ENCODE assay signal across 10 mouse cellular contexts in genomic region chr1:36571627-36572026, GRCm38 (mm10). TPM values are rescaled to one million over a fixed set of nuclear protein-coding genes. Genes with fewer than 3 reads are reported as not detected.
DNase-seq lines count a peak whose midpoint lies in the region; ATAC-seq and TF ChIP-seq lines count a peak whose summit lies in the region.
"Had no signal": no experiment of that assay in that cellular context is flagged by ENCODE, and none has a peak within 500 bp of the region (broad histone marks: within the 10 kb centered on the region; RNA-seq: fewer than 3 reads in every experiment).

No protein-coding gene starts in this region.

- 28% methylated on average over 6 of the region's 6 CpGs for WGBS in lung, adult 2 months
- 32% methylated on average over 6 of the region's 6 CpGs for WGBS in heart, embryonic 16.5 days
- WGBS in liver, embryonic 13.5 days (ENCODE audit: insufficient replicate concordance): 29% methylated on average over 6 of the region's 6 CpGs
- 49% methylated on average over 6 of the region's 6 CpGs for WGBS in stomach, embryonic 15.5 days
- 56% methylated on average over 6 of the region's 6 CpGs for WGBS in midbrain, embryonic 15.5 days

- peaks cover 23% of the 10 kb centered on the region for H3K4me1 ChIP-seq in lung, adult 2 months (ENCODE audit: control insufficient read depth, insufficient read depth, low read length)
- H3K4me1 ChIP-seq in heart, embryonic 16.5 days (ENCODE audit: control insufficient read depth, insufficient read depth, low read length): peaks cover 31% of the 10 kb centered on the region
- peaks cover 21% of the 10 kb centered on the region for H3K4me1 ChIP-seq in liver, embryonic 13.5 days (replicated peaks)
- H3K4me1 ChIP-seq in stomach, embryonic 15.5 days: peaks cover 57% of the 10 kb centered on the region
- no peaks in the 10 kb centered on the region for H3K4me1 ChIP-seq in midbrain, embryonic 15.5 days

- no peaks in the 10 kb centered on the region for H3K9me3 ChIP-seq in heart, embryonic 16.5 days (replicated peaks; ENCODE audit: control insufficient read depth, low read length)
- no peaks in the 10 kb centered on the region for H3K9me3 ChIP-seq in liver, embryonic 13.5 days (replicated peaks)
- H3K9me3 ChIP-seq in stomach, embryonic 15.5 days: no peaks in the 10 kb centered on the region
- H3K9me3 ChIP-seq in midbrain, embryonic 15.5 days: no peaks in the 10 kb centered on the region
- H3K9me3 ChIP-seq: G1E had no signal

- H3K4me2 ChIP-seq in heart, embryonic 16.5 days (ENCODE audit: low read depth, low read length): no peak overlapping the region
- H3K4me2 ChIP-seq in liver, embryonic 13.5 days: no peak overlapping the region
- no peak overlapping the region for H3K4me2 ChIP-seq in stomach, embryonic 15.5 days
- no peak overlapping the region for H3K4me2 ChIP-seq in midbrain, embryonic 15.5 days

- H3K9ac ChIP-seq in heart, embryonic 16.5 days (ENCODE audit: low read length): 0 out of 2 replicates have a peak overlapping the region, but pooled peaks have one; percentile 3
- H3K9ac ChIP-seq in liver, embryonic 13.5 days: no peak overlapping the region
- no peak overlapping the region for H3K9ac ChIP-seq in stomach, embryonic 15.5 days
- no peak overlapping the region for H3K9ac ChIP-seq in midbrain, embryonic 15.5 days

- H3K27ac ChIP-seq in heart, embryonic 16.5 days (ENCODE audit: low read length): peak overlapping the region; percentile 7; the same call in 1 of the 2 replicates
- H3K27ac ChIP-seq in liver, embryonic 13.5 days: 0 out of 2 replicates have a peak overlapping the region, but pooled peaks have one; percentile 2
- peak overlapping the region; percentile 41; the same call in 1 of the 2 replicates for H3K27ac ChIP-seq in stomach, embryonic 15.5 days
- no peak overlapping the region for H3K27ac ChIP-seq in midbrain, embryonic 15.5 days

- ATAC-seq in heart, embryonic 16.5 days (replicated peaks; ENCODE audit: extremely low read depth, insufficient read depth, low FRiP score): no peak
- ATAC-seq in liver, embryonic 13.5 days (ENCODE audit: low read depth): peak; percentile 59
- no peak for ATAC-seq in stomach, embryonic 15.5 days (ENCODE audit: insufficient read depth, low FRiP score, low read depth)
- no peak for ATAC-seq in midbrain, embryonic 15.5 days (replicated peaks)

- TF ChIP-seq CTCF in lung, adult 2 months (IDR thresholded peaks at IDR 0.05; ENCODE audit: insufficient read depth, low read length): no peak

- no peak for TF ChIP-seq POLR2A in lung, adult 2 months (IDR thresholded peaks at IDR 0.05; ENCODE audit: borderline replicate concordance, extremely low read depth, low read depth, low read length)

- H3K36me3 ChIP-seq in heart, embryonic 16.5 days (ENCODE audit: control insufficient read depth, insufficient read depth): no peaks in the 10 kb centered on the region
- H3K36me3 ChIP-seq in liver, embryonic 13.5 days: no peaks in the 10 kb centered on the region
- H3K36me3 ChIP-seq in stomach, embryonic 15.5 days: no peaks in the 10 kb centered on the region
- no peaks in the 10 kb centered on the region for H3K36me3 ChIP-seq in midbrain, embryonic 15.5 days (replicated peaks)
- H3K36me3 ChIP-seq: G1E had no signal

- H3K4me3 ChIP-seq in lung, adult 2 months (replicated peaks; ENCODE audit: extremely low read depth, low read depth, low read length): no peak overlapping the region
- H3K4me3 ChIP-seq in heart, embryonic 16.5 days (ENCODE audit: low read length): no peak overlapping the region
- no peak overlapping the region for H3K4me3 ChIP-seq in liver, embryonic 13.5 days (replicated peaks)
- no peak overlapping the region for H3K4me3 ChIP-seq in stomach, embryonic 15.5 days (replicated peaks)
- no peak overlapping the region for H3K4me3 ChIP-seq in midbrain, embryonic 15.5 days

- no peaks in the 10 kb centered on the region for H3K27me3 ChIP-seq in heart, embryonic 16.5 days (ENCODE audit: control insufficient read depth, insufficient read depth, low read length)
- no peaks in the 10 kb centered on the region; the same call in 1 of the 2 replicates for H3K27me3 ChIP-seq in liver, embryonic 13.5 days
- H3K27me3 ChIP-seq in stomach, embryonic 15.5 days (replicated peaks): no peaks in the 10 kb centered on the region
- no peaks in the 10 kb centered on the region for H3K27me3 ChIP-seq in midbrain, embryonic 15.5 days (replicated peaks)

- DNase-seq in lung, adult 18-20 months: peak; percentile 82 to 88
- DNase-seq in lung, adult 2 months: no peak
- no peak for DNase-seq in liver, embryonic 13.5 days
- no peak for DNase-seq in urinary bladder, postnatal 36 days (ENCODE audit: low spot score in 2 of 2)
- DNase-seq in yolk sac, embryonic 10.5 days (ENCODE audit: low spot score): no peak

RNA-seq across cellular contexts. Expression of gene Sema4c, which starts 13.5 kb away (rescaled TPM):
- polyA plus RNA-seq in lung, adult 2 months (2012; rRNA removed): 23.0 and 23.7 TPM in 2 replicates
- polyA plus RNA-seq in heart, embryonic 16.5 days (2015; fragmentation: Nextera tagmentation; extraction: Ambion mirVana): 7.8 and 8.8 TPM in 2 replicates
- polyA plus RNA-seq in liver, embryonic 13.5 days (2015; fragmentation: Nextera tagmentation; extraction: Ambion mirVana): 1.8 and 1.9 TPM in 2 replicates
- polyA plus RNA-seq in stomach, embryonic 15.5 days (2015; fragmentation: Nextera tagmentation; extraction: Ambion mirVana): 13.6 and 15.0 TPM in 2 replicates
- 34.3 and 37.4 TPM in 2 replicates for polyA plus RNA-seq in midbrain, embryonic 15.5 days (2015; fragmentation: Nextera tagmentation; extraction: Ambion mirVana)
- polyA plus RNA-seq: G1E had no signal

RNA-seq across cellular contexts. Expression of gene Ankrd39, which starts 24.4 kb away (rescaled TPM):
- polyA plus RNA-seq in lung, adult 2 months (2012; rRNA removed): 22.1 and 22.8 TPM in 2 replicates
- 31.1 and 32.5 TPM in 2 replicates for polyA plus RNA-seq in heart, embryonic 16.5 days (2015; fragmentation: Nextera tagmentation; extraction: Ambion mirVana)
- 7.2 and 7.4 TPM in 2 replicates for polyA plus RNA-seq in liver, embryonic 13.5 days (2015; fragmentation: Nextera tagmentation; extraction: Ambion mirVana)
- polyA plus RNA-seq in stomach, embryonic 15.5 days (2015; fragmentation: Nextera tagmentation; extraction: Ambion mirVana): 24.9 and 27.2 TPM in 2 replicates
- polyA plus RNA-seq in midbrain, embryonic 15.5 days (2015; fragmentation: Nextera tagmentation; extraction: Ambion mirVana): 31.5 and 32.5 TPM in 2 replicates

RNA-seq across cellular contexts. Expression of gene Gm42417, which starts 32.4 kb away (rescaled TPM):
- not detected in 2 replicates for polyA plus RNA-seq in lung, adult 2 months (2012; rRNA removed)
- not detected in 2 replicates for polyA plus RNA-seq in heart, embryonic 16.5 days (2015; fragmentation: Nextera tagmentation; extraction: Ambion mirVana)
- 0.14 TPM in 1 of 2 replicates, not detected in the other for polyA plus RNA-seq in liver, embryonic 13.5 days (2015; fragmentation: Nextera tagmentation; extraction: Ambion mirVana)
- not detected in 2 replicates for polyA plus RNA-seq in stomach, embryonic 15.5 days (2015; fragmentation: Nextera tagmentation; extraction: Ambion mirVana)
- polyA plus RNA-seq in midbrain, embryonic 15.5 days (2015; fragmentation: Nextera tagmentation; extraction: Ambion mirVana): 0.33 and 0.81 TPM in 2 replicates
- polyA plus RNA-seq: intestine, embryonic 14.5 days had no signal

RNA-seq across cellular contexts. Expression of gene Ankrd23, which starts 34.9 kb away (rescaled TPM):
- polyA plus RNA-seq in lung, adult 2 months (2012; rRNA removed): 13.7 and 36.2 TPM in 2 replicates
- 30.2 and 32.7 TPM in 2 replicates for polyA plus RNA-seq in heart, embryonic 16.5 days (2015; fragmentation: Nextera tagmentation; extraction: Ambion mirVana)
- polyA plus RNA-seq in liver, embryonic 13.5 days (2015; fragmentation: Nextera tagmentation; extraction: Ambion mirVana): 2.4 and 2.5 TPM in 2 replicates
- 19.5 and 20.5 TPM in 2 replicates for polyA plus RNA-seq in stomach, embryonic 15.5 days (2015; fragmentation: Nextera tagmentation; extraction: Ambion mirVana)
- polyA plus RNA-seq in midbrain, embryonic 15.5 days (2015; fragmentation: Nextera tagmentation; extraction: Ambion mirVana): 19.0 and 23.5 TPM in 2 replicates

RNA-seq across cellular contexts. Expression of gene Cnnm3, which starts 60.0 kb away (rescaled TPM):
- 36.6 and 37.0 TPM in 2 replicates for polyA plus RNA-seq in lung, adult 2 months (2012; rRNA removed)
- 1.8 and 2.4 TPM in 2 replicates for polyA plus RNA-seq in heart, embryonic 16.5 days (2015; fragmentation: Nextera tagmentation; extraction: Ambion mirVana)
- 0.97 and 0.98 TPM in 2 replicates for polyA plus RNA-seq in liver, embryonic 13.5 days (2015; fragmentation: Nextera tagmentation; extraction: Ambion mirVana)
- 3.6 and 4.3 TPM in 2 replicates for polyA plus RNA-seq in stomach, embryonic 15.5 days (2015; fragmentation: Nextera tagmentation; extraction: Ambion mirVana)
- polyA plus RNA-seq in midbrain, embryonic 15.5 days (2015; fragmentation: Nextera tagmentation; extraction: Ambion mirVana): 5.2 and 5.8 TPM in 2 replicates

Comparison
In these comparisons a context has a peak if more than half of its experiments do, and no peak if none do; other contexts are left out.
1. DNase-seq: peak in lung, adult 18-20 months (2 of 2); none in lung, adult 2 months (single experiment), liver, embryonic 13.5 days (single experiment), urinary bladder, postnatal 36 days (0 of 2) and yolk sac, embryonic 10.5 days (single experiment).